Mouse (Mus musculus): ENCODE measurements around the gene Cpt1b.
"Not testable (repeated sequence)": the region's sequence is repeated elsewhere in the genome, so short reads cannot be mapped to it uniquely, and the experiment has no call there.

Cpt1b gene

GRCm38 (mm10) chr15:89432946-89433345 lies 7.3 kb upstream of the Cpt1b start:
- no peak for DNase-seq (ENCODE audit: low spot score in 2 of 2)

- DNase-seq (ENCODE audit: low spot score in 2 of 2) = no peak
Measured at GRCm38 (mm10) chr15:89431806-89432205, 6.1 kb upstream of the Cpt1b start.

GRCm38 (mm10) chr15:89431271-89431670 lies 5.6 kb upstream of the Cpt1b start:
- DNase-seq (ENCODE audit: low spot score in 2 of 2) = no peak

- not testable (repeated sequence) for DNase-seq (ENCODE audit: low spot score in 2 of 2)
Measured at GRCm38 (mm10) chr15:89430771-89431170, 5.1 kb upstream of the Cpt1b start.

GRCm38 (mm10) chr15:89430341-89430740 lies 4.7 kb upstream of the Cpt1b start:
- no peak for DNase-seq (ENCODE audit: low spot score in 2 of 2)

GRCm38 (mm10) chr15:89429352-89430221 lies 3.9 kb upstream of the Cpt1b start, which contains the start of the genes C730034F03Rik, Gm44502 and Chkb:
C730034F03Rik (plus strand) TSS chr15:89429589.
Gm44502 (minus strand) TSS chr15:89429696.
Chkb (minus strand) TSS chr15:89429908.
- peak; percentile 94 to 98 for DNase-seq (ENCODE audit: low spot score in 2 of 2)

GRCm38 (mm10) chr15:89428821-89429351 lies 3.2 kb upstream of the Cpt1b start:
- peak in 1 of 2 experiments; percentile 11 for DNase-seq (ENCODE audit: low spot score in 2 of 2)

- no peak for DNase-seq (ENCODE audit: low spot score in 2 of 2)
Measured at GRCm38 (mm10) chr15:89428136-89428790, 2.6 kb upstream of the Cpt1b start.

GRCm38 (mm10) chr15:89426716-89427115 lies 1.1 kb upstream of the Cpt1b start:
- no peak for DNase-seq (ENCODE audit: low spot score in 2 of 2)

- no peak for DNase-seq (ENCODE audit: low spot score in 2 of 2)
Measured at GRCm38 (mm10) chr15:89424621-89425020, 1.0 kb downstream of the Cpt1b start.

GRCm38 (mm10) chr15:89421938-89422337 lies 3.7 kb downstream of the Cpt1b start:
- DNase-seq (ENCODE audit: low spot score in 2 of 2) = no peak

- DNase-seq (ENCODE audit: low spot score in 2 of 2) = no peak
Measured at GRCm38 (mm10) chr15:89415282-89415681, 10.4 kb downstream of the Cpt1b start.

- DNase-seq (ENCODE audit: low spot score in 2 of 2) = no peak
Measured at GRCm38 (mm10) chr15:89410118-89410517, 15.5 kb downstream of the Cpt1b start, which contains the start of gene Syce3. Syce3 (minus strand) TSS chr15:89410503.

- DNase-seq (ENCODE audit: low spot score in 2 of 2) = no peak
Measured at GRCm38 (mm10) chr15:89406691-89407090, 19.0 kb downstream of the Cpt1b start.

GRCm38 (mm10) chr15:89404831-89405623 lies 20.6 kb downstream of the Cpt1b start:
- DNase-seq (ENCODE audit: low spot score in 2 of 2) = no peak

GRCm38 (mm10) chr15:89402471-89402870 lies 23.2 kb downstream of the Cpt1b start:
- no peak for DNase-seq (ENCODE audit: low spot score in 2 of 2)

- DNase-seq (ENCODE audit: low spot score in 2 of 2) = no peak
Measured at GRCm38 (mm10) chr15:89399716-89400115, 25.9 kb downstream of the Cpt1b start.

GRCm38 (mm10) chr15:89398146-89398545 lies 27.5 kb downstream of the Cpt1b start:
- DNase-seq (ENCODE audit: low spot score in 2 of 2) = no peak

GRCm38 (mm10) chr15:89396883-89397282 lies 28.8 kb downstream of the Cpt1b start:
- DNase-seq (ENCODE audit: low spot score in 2 of 2) = no peak

GRCm38 (mm10) chr15:89390081-89390480 lies 35.6 kb downstream of the Cpt1b start:
- DNase-seq (ENCODE audit: low spot score in 2 of 2) = no peak

- no peak for DNase-seq (ENCODE audit: low spot score in 2 of 2)
Measured at GRCm38 (mm10) chr15:89387127-89387526, 38.5 kb downstream of the Cpt1b start.

GRCm38 (mm10) chr15:89384617-89385016 lies 41.0 kb downstream of the Cpt1b start, which contains the start of gene Klhdc7b:
Klhdc7b (plus strand) TSS chr15:89384917.
- no peak for DNase-seq (ENCODE audit: low spot score in 2 of 2)

Measured in frontal cortex, postnatal 36 days (tissue).